Mouse (Mus musculus): Measurements from ENCODE around the gene Caskin1. TPM values are rescaled to one million over a fixed set of nuclear protein-coding genes. Genes with fewer than 3 reads are reported as not detected.

The Caskin1 gene
- polyA plus RNA-seq, 1 experiment: 0.34 TPM

- Histone ChIP-seq H3K4me3 (ENCODE audit: insufficient read depth, low read length) (peak overlapping the region; percentile 72), H3K27ac (ENCODE audit: insufficient read depth, low read depth, low read length) (peak overlapping the region; percentile 80), H3K4me1 (ENCODE audit: control insufficient read depth, insufficient read depth, low read length) (peaks cover 26% of the 10 kb centered on the region)
- TF ChIP-seq CTCF (IDR thresholded peaks at IDR 0.05; ENCODE audit: low read depth, low read length) (peak; percentile 62; the same call in 1 of the 2 replicates), POLR2A (IDR thresholded peaks at IDR 0.05; ENCODE audit: borderline replicate concordance, low read depth, low read length) (no peak)
Observed at GRCm38 (mm10) chr17:24529007-24529451, 40.6 kb downstream of the Caskin1 start.

- TF ChIP-seq POLR2A (IDR thresholded peaks at IDR 0.05; ENCODE audit: borderline replicate concordance, low read depth, low read length) (no peak), CTCF (IDR thresholded peaks at IDR 0.05; ENCODE audit: low read depth, low read length) (no peak)
- peak overlapping the region; percentile 80 for H3K27ac ChIP-seq (ENCODE audit: insufficient read depth, low read depth, low read length)
- peaks cover 22% of the 10 kb centered on the region for H3K4me1 ChIP-seq (ENCODE audit: control insufficient read depth, insufficient read depth, low read length)
- peak overlapping the region; percentile 72 for H3K4me3 ChIP-seq (ENCODE audit: insufficient read depth, low read length)
Observed at GRCm38 (mm10) chr17:24529883-24530282, 41.5 kb downstream of the Caskin1 start.

- TF ChIP-seq POLR2A (IDR thresholded peaks at IDR 0.05; ENCODE audit: borderline replicate concordance, low read depth, low read length) (no peak), CTCF (IDR thresholded peaks at IDR 0.05; ENCODE audit: low read depth, low read length) (no peak)
- no peak overlapping the region for H3K4me3 ChIP-seq (ENCODE audit: insufficient read depth, low read length)
- peaks cover 18% of the 10 kb centered on the region for H3K4me1 ChIP-seq (ENCODE audit: control insufficient read depth, insufficient read depth, low read length)
- no peak overlapping the region for H3K27ac ChIP-seq (ENCODE audit: insufficient read depth, low read depth, low read length)
Observed at GRCm38 (mm10) chr17:24530361-24531050, 42.1 kb downstream of the Caskin1 start.

- Histone ChIP-seq H3K4me3 (ENCODE audit: insufficient read depth, low read length) (no peak overlapping the region), H3K27ac (ENCODE audit: insufficient read depth, low read depth, low read length) (no peak overlapping the region), H3K4me1 (ENCODE audit: control insufficient read depth, insufficient read depth, low read length) (peaks cover 15% of the 10 kb centered on the region)
- TF ChIP-seq POLR2A (IDR thresholded peaks at IDR 0.05; ENCODE audit: borderline replicate concordance, low read depth, low read length): no peak
- TF ChIP-seq CTCF (IDR thresholded peaks at IDR 0.05; ENCODE audit: low read depth, low read length): no peak
Observed at GRCm38 (mm10) chr17:24531064-24531463, 42.7 kb downstream of the Caskin1 start.

GRCm38 (mm10) chr17:24532045-24532444 is 43.6 kb downstream of the Caskin1 start:
- Histone ChIP-seq H3K27ac (ENCODE audit: insufficient read depth, low read depth, low read length) (no peak overlapping the region), H3K4me3 (ENCODE audit: insufficient read depth, low read length) (no peak overlapping the region), H3K4me1 (ENCODE audit: control insufficient read depth, insufficient read depth, low read length) (peaks cover 8% of the 10 kb centered on the region; the same call in 1 of the 2 replicates)
- TF ChIP-seq CTCF (IDR thresholded peaks at IDR 0.05; ENCODE audit: low read depth, low read length) (no peak), POLR2A (IDR thresholded peaks at IDR 0.05; ENCODE audit: borderline replicate concordance, low read depth, low read length) (no peak)

GRCm38 (mm10) chr17:24533099-24533992 is 44.9 kb downstream of the Caskin1 start:
- Histone ChIP-seq H3K4me1 (ENCODE audit: control insufficient read depth, insufficient read depth, low read length) (peaks cover 8% of the 10 kb centered on the region; the same call in 1 of the 2 replicates), H3K4me3 (ENCODE audit: insufficient read depth, low read length) (no peak overlapping the region), H3K27ac (ENCODE audit: insufficient read depth, low read depth, low read length) (no peak overlapping the region)
- TF ChIP-seq POLR2A (IDR thresholded peaks at IDR 0.05; ENCODE audit: borderline replicate concordance, low read depth, low read length): no peak
- no peak for TF ChIP-seq CTCF (IDR thresholded peaks at IDR 0.05; ENCODE audit: low read depth, low read length)

- Histone ChIP-seq H3K4me3 (ENCODE audit: insufficient read depth, low read length) (no peak within 1 kb of the TSS), H3K4me1 (ENCODE audit: control insufficient read depth, insufficient read depth, low read length) (peaks cover 8% of the 10 kb centered on the region; the same call in 1 of the 2 replicates)
- TF ChIP-seq CTCF (IDR thresholded peaks at IDR 0.05; ENCODE audit: low read depth, low read length): no peak
- TF ChIP-seq POLR2A (IDR thresholded peaks at IDR 0.05; ENCODE audit: borderline replicate concordance, low read depth, low read length): no peak
Observed at GRCm38 (mm10) chr17:24534160-24534718, 45.8 kb downstream of the Caskin1 start, which contains the start of gene Rab26. Rab26 (minus strand) TSS chr17:24534210.

GRCm38 (mm10) chr17:24535300-24535699 is 46.9 kb downstream of the Caskin1 start:
- TF ChIP-seq CTCF (IDR thresholded peaks at IDR 0.05; ENCODE audit: low read depth, low read length) (no peak), POLR2A (IDR thresholded peaks at IDR 0.05; ENCODE audit: borderline replicate concordance, low read depth, low read length) (no peak)
- peaks cover 8% of the 10 kb centered on the region; the same call in 1 of the 2 replicates for H3K4me1 ChIP-seq (ENCODE audit: control insufficient read depth, insufficient read depth, low read length)

More at GRCm38 (mm10) chr17:24534160-24534718, 45.8 kb downstream of the Caskin1 start, which contains the start of gene Rab26:
- no peak within 1 kb of the TSS for H3K27ac ChIP-seq (ENCODE audit: insufficient read depth, low read depth, low read length)

GRCm38 (mm10) chr17:24537536-24537935 is 49.1 kb downstream of the Caskin1 start:
- Histone ChIP-seq H3K27ac (ENCODE audit: insufficient read depth, low read depth, low read length) (no peak overlapping the region), H3K4me3 (ENCODE audit: insufficient read depth, low read length) (no peak overlapping the region), H3K4me1 (ENCODE audit: control insufficient read depth, insufficient read depth, low read length) (peaks cover 6% of the 10 kb centered on the region; the same call in 1 of the 2 replicates)
- TF ChIP-seq CTCF (IDR thresholded peaks at IDR 0.05; ENCODE audit: low read depth, low read length): no peak
- no peak for TF ChIP-seq POLR2A (IDR thresholded peaks at IDR 0.05; ENCODE audit: borderline replicate concordance, low read depth, low read length)

More at GRCm38 (mm10) chr17:24535300-24535699, 46.9 kb downstream of the Caskin1 start:
- Histone ChIP-seq H3K4me3 (ENCODE audit: insufficient read depth, low read length) (no peak overlapping the region), H3K27ac (ENCODE audit: insufficient read depth, low read depth, low read length) (no peak overlapping the region)

Data from bone marrow macrophage, adult 2 months (primary cell).